Mouse (Mus musculus): ENCODE measurements at regions not wholly inside any gene's neighbourhood (a gene's known extent, or its start where the extent isn't known, plus 50 kb on each side); places are given as distances from the start of the nearest gene placed in this dataset.

GRCm38 (mm10) chr12:106535628-106536288, 525.7 kb downstream of the Vrk1 start:
- Histone ChIP-seq H3K4me3 (ENCODE audit: control insufficient read depth in 1 of 2, insufficient read depth in 1 of 2, low read depth in 2 of 2, low read length in 2 of 2) (no peak overlapping the region), H3K9me3 (replicated peaks; ENCODE audit: insufficient read depth, low read length) (no peaks in the 10 kb centered on the region), H3K27ac (ENCODE audit: control insufficient read depth, low read depth, low read length) (no peak overlapping the region), H3K79me2 (ENCODE audit: control insufficient read depth, insufficient read depth, low read length, poor library complexity) (no peaks in the 10 kb centered on the region), H3K9ac (ENCODE audit: control insufficient read depth, low read depth, low read length, poor library complexity, severe bottlenecking) (no peak overlapping the region), H3K4me1 (ENCODE audit: control insufficient read depth in 1 of 2, insufficient read depth in 2 of 2, low read length in 2 of 2) (no peaks in the 10 kb centered on the region), H3K27me3 (ENCODE audit: control insufficient read depth in 1 of 2, insufficient read depth in 2 of 2, low read length in 2 of 2) (no peaks in the 10 kb centered on the region), H3K36me3 (ENCODE audit: control insufficient read depth in 1 of 2, insufficient read depth in 2 of 2, low read length in 2 of 2) (no peaks in the 10 kb centered on the region)
- no peak for DNase-seq (ENCODE audit: low read depth, low spot score)
- TF ChIP-seq MEF2A (IDR thresholded peaks at IDR 0.05; ENCODE audit: extremely low read depth, insufficient replicate concordance, low read depth, low read length, poor library complexity, severe bottlenecking) (no peak), SMC3 (IDR thresholded peaks at IDR 0.05; ENCODE audit: low read depth, low read length) (no peak), NRF1 (IDR thresholded peaks at IDR 0.05; ENCODE audit: insufficient read depth, low read depth, low read length, poor library complexity, severe bottlenecking) (no peak), SIN3A (IDR thresholded peaks at IDR 0.05; ENCODE audit: low read length) (no peak), CHD2 (IDR thresholded peaks at IDR 0.05; ENCODE audit: low read length) (no peak), RAD21 (IDR thresholded peaks at IDR 0.05; ENCODE audit: low read depth, low read length) (no peak), HCFC1 (IDR thresholded peaks at IDR 0.05; ENCODE audit: low read depth, low read length) (no peak), KAT2A (conservative IDR thresholded peaks at IDR 0.05; ENCODE audit: low read depth, low read length) (no peak), CTCF (IDR thresholded peaks at IDR 0.05 in 2 of 3, conservative IDR thresholded peaks at IDR 0.05 in 1 of 3; ENCODE audit: control insufficient read depth in 1 of 3, insufficient read depth in 1 of 3, low read depth in 2 of 3, low read length in 3 of 3, poor library complexity in 1 of 3, severe bottlenecking in 1 of 3) (no peak), GABPA (IDR thresholded peaks at IDR 0.05; ENCODE audit: low read depth, low read length) (no peak), BHLHE40 (IDR thresholded peaks at IDR 0.05; ENCODE audit: borderline replicate concordance, low read depth, low read length) (no peak), UBTF (IDR thresholded peaks at IDR 0.05; ENCODE audit: borderline replicate concordance, insufficient read depth, low read depth, low read length) (no peak)

GRCm38 (mm10) chr12:106536289-106536636, 526.2 kb downstream of the Vrk1 start:
- no peaks in the 10 kb centered on the region for H3K36me3 ChIP-seq (ENCODE audit: control insufficient read depth in 1 of 2, insufficient read depth in 2 of 2, low read length in 2 of 2)
- no peak for DNase-seq (ENCODE audit: low read depth, low spot score)
- H3K27ac ChIP-seq (ENCODE audit: control insufficient read depth, low read depth, low read length) = no peak overlapping the region
- H3K9me3 ChIP-seq (replicated peaks; ENCODE audit: insufficient read depth, low read length) = no peaks in the 10 kb centered on the region
- no peak overlapping the region for H3K4me3 ChIP-seq (ENCODE audit: control insufficient read depth in 1 of 2, insufficient read depth in 1 of 2, low read depth in 2 of 2, low read length in 2 of 2)
- no peaks in the 10 kb centered on the region for H3K4me1 ChIP-seq (ENCODE audit: control insufficient read depth in 1 of 2, insufficient read depth in 2 of 2, low read length in 2 of 2)
- no peaks in the 10 kb centered on the region for H3K79me2 ChIP-seq (ENCODE audit: control insufficient read depth, insufficient read depth, low read length, poor library complexity)
- no peak overlapping the region for H3K9ac ChIP-seq (ENCODE audit: control insufficient read depth, low read depth, low read length, poor library complexity, severe bottlenecking)
- TF ChIP-seq TBP (IDR thresholded peaks at IDR 0.05; ENCODE audit: low read depth, low read length) (no peak), MYB (IDR thresholded peaks at IDR 0.05; ENCODE audit: low read depth, low read length) (no peak), POLR2AphosphoS2 (IDR thresholded peaks at IDR 0.05; ENCODE audit: low read length) (no peak), MXI1 (IDR thresholded peaks at IDR 0.05; ENCODE audit: low read depth, low read length) (no peak), KAT2A (conservative IDR thresholded peaks at IDR 0.05; ENCODE audit: low read depth, low read length) (no peak), E2F4 (IDR thresholded peaks at IDR 0.05; ENCODE audit: borderline replicate concordance, low read depth, low read length) (no peak)
- no peaks in the 10 kb centered on the region for H3K27me3 ChIP-seq (ENCODE audit: control insufficient read depth in 1 of 2, insufficient read depth in 2 of 2, low read length in 2 of 2)
